In the genomic region with DNA sequence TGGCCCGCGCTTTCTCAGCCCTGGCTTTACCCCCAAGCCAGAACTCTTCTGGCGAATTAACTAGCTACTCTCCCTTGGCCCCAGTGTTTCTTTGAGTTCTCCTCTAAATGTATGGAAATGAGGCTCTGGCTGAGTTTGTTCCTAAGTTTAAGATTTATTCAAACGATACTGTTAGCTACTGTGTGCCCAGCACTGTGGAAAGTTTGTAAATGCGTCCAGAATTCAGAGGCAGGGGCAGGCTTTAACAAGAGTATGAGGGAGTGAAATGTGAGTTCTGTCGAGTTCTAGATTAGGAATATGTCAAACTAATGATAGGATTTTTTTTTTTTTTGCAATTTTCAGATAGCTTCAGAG, we compare ENCODE assay signal across 8 mouse cellular contexts. TPM values are rescaled to one million over a fixed set of nuclear protein-coding genes. Genes with fewer than 3 reads are reported as not detected.
DNase-seq lines count a peak whose midpoint lies in the region; ATAC-seq and TF ChIP-seq lines count a peak whose summit lies in the region.

No protein-coding gene starts in this region.

- no peaks in the 10 kb centered on the region for H3K36me3 ChIP-seq in embryonic facial prominence, embryonic 12.5 days
- no peaks in the 10 kb centered on the region for H3K36me3 ChIP-seq in intestine, embryonic 16.5 days (ENCODE audit: control insufficient read depth, insufficient read depth, low read length)
- no peaks in the 10 kb centered on the region for H3K36me3 ChIP-seq in neural tube, embryonic 12.5 days

- H3K27me3 ChIP-seq in embryonic facial prominence, embryonic 12.5 days = no peaks in the 10 kb centered on the region
- H3K27me3 ChIP-seq in intestine, embryonic 16.5 days (replicated peaks; ENCODE audit: control insufficient read depth, insufficient read depth, low read length) = no peaks in the 10 kb centered on the region
- H3K27me3 ChIP-seq in neural tube, embryonic 12.5 days (replicated peaks) = no peaks in the 10 kb centered on the region

- 25% methylated on average over 6 of the region's 6 CpGs for WGBS in embryonic facial prominence, embryonic 12.5 days
- 13% methylated on average over 6 of the region's 6 CpGs for WGBS in intestine, embryonic 16.5 days
- 25% methylated on average over 6 of the region's 6 CpGs for WGBS in neural tube, embryonic 12.5 days

- peak; percentile 8; the same call in 1 of the 2 replicates for ATAC-seq in embryonic facial prominence, embryonic 12.5 days (ENCODE audit: insufficient number of reproducible peaks, insufficient read depth, low FRiP score, low TSS enrichment)
- peak; percentile 41 for ATAC-seq in intestine, embryonic 16.5 days
- ATAC-seq in neural tube, embryonic 12.5 days (ENCODE audit: low FRiP score, low read depth) = 0 out of 2 replicates have a peak, but pooled peaks have one; percentile 27

- intact Hi-C loops in left cerebral cortex, adult 2 months (cut with DNase I) = loop anchor here (5.0 kb wide), 1 partner anchor 45 kb away; the partner anchor contains the start of gene Rpl36a
- intact Hi-C loops in left cerebral cortex, postnatal 36 days (cut with DNase I) = no loop called here

- no peak for DNase-seq in left cerebral cortex, adult 2 months (ENCODE audit: extremely low spot score in 1 of 2, low spot score in 2 of 2)
- no peak for DNase-seq in left cerebral cortex, postnatal 36 days (ENCODE audit: low spot score in 2 of 2)
- DNase-seq in layer of hippocampus, adult 9-11 months = no peak
- DNase-seq in thymus, postnatal 10 days (ENCODE audit: low spot score in 2 of 2) = no peak
- no peak for DNase-seq in embryo, embryonic 11 days

- H3K4me2 ChIP-seq in embryonic facial prominence, embryonic 12.5 days (replicated peaks) = peak overlapping the region; percentile 38
- H3K4me2 ChIP-seq in intestine, embryonic 16.5 days (ENCODE audit: low read depth, low read length) = peak overlapping the region; percentile 44; the same call in 1 of the 2 replicates
- H3K4me2 ChIP-seq in neural tube, embryonic 12.5 days (replicated peaks) = peak overlapping the region; percentile 62

- no peaks in the 10 kb centered on the region for H3K9me3 ChIP-seq in embryonic facial prominence, embryonic 12.5 days
- H3K9me3 ChIP-seq in intestine, embryonic 16.5 days (ENCODE audit: control insufficient read depth, low read length) = no peaks in the 10 kb centered on the region
- no peaks in the 10 kb centered on the region for H3K9me3 ChIP-seq in neural tube, embryonic 12.5 days

- H3K4me3 ChIP-seq in left cerebral cortex, adult 2 months = peak overlapping the region; percentile 56
- peak overlapping the region; percentile 50 for H3K4me3 ChIP-seq in embryonic facial prominence, embryonic 12.5 days
- H3K4me3 ChIP-seq in intestine, embryonic 16.5 days (ENCODE audit: low read length) = peak overlapping the region; percentile 59
- H3K4me3 ChIP-seq in neural tube, embryonic 12.5 days = peak overlapping the region; percentile 47

- H3K9ac ChIP-seq in embryonic facial prominence, embryonic 12.5 days = peak overlapping the region; percentile 57; the same call in 1 of the 2 replicates
- H3K9ac ChIP-seq in intestine, embryonic 16.5 days (ENCODE audit: low read depth, low read length) = peak overlapping the region; percentile 71
- H3K9ac ChIP-seq in neural tube, embryonic 12.5 days = peak overlapping the region; percentile 52

- no peak overlapping the region for H3K27ac ChIP-seq in left cerebral cortex, adult 2 months
- peak overlapping the region; percentile 83; the same call in 1 of the 2 replicates for H3K27ac ChIP-seq in embryonic facial prominence, embryonic 12.5 days
- peak overlapping the region; percentile 86; the same call in 1 of the 2 replicates for H3K27ac ChIP-seq in intestine, embryonic 16.5 days (ENCODE audit: low read length)
- H3K27ac ChIP-seq in neural tube, embryonic 12.5 days = no peak overlapping the region

- TF ChIP-seq CTCF in left cerebral cortex, adult 2 months (IDR thresholded peaks at IDR 0.05) = no peak

- H3K4me1 ChIP-seq in embryonic facial prominence, embryonic 12.5 days = no peaks in the 10 kb centered on the region
- no peaks in the 10 kb centered on the region for H3K4me1 ChIP-seq in intestine, embryonic 16.5 days (ENCODE audit: control insufficient read depth, insufficient read depth, low read length)
- H3K4me1 ChIP-seq in neural tube, embryonic 12.5 days = no peaks in the 10 kb centered on the region

RNA-seq across cellular contexts. Expression of gene Timm8a1, which starts 0.3 kb away (rescaled TPM):
- total RNA-seq in left cerebral cortex, adult 2 months (2021) = 10 to 100 TPM; 14.7 to 16.7 TPM
- total RNA-seq in left cerebral cortex, postnatal 36 days (2021) = 10 to 100 TPM; 16.6 to 18.4 TPM
- polyA plus RNA-seq in embryonic facial prominence, embryonic 12.5 days (2016; fragmentation: Nextera tagmentation; extraction: Ambion mirVana) = 63.8 and 65.0 TPM in 2 replicates
- 122 and 141 TPM in 2 replicates for polyA plus RNA-seq in intestine, embryonic 16.5 days (2015; fragmentation: Nextera tagmentation; extraction: Ambion mirVana)
- polyA plus RNA-seq in neural tube, embryonic 12.5 days (2016; fragmentation: Nextera tagmentation; extraction: Ambion mirVana) = 45.8 and 48.5 TPM in 2 replicates

RNA-seq across cellular contexts. Expression of gene Btk, which starts 41.4 kb away (rescaled TPM):
- under 1 TPM; 0.44 to 0.91 TPM for total RNA-seq in left cerebral cortex, adult 2 months (2021)
- total RNA-seq in left cerebral cortex, postnatal 36 days (2021) = 1 to 10 TPM; 1.1 TPM
- 0.96 and 1.8 TPM in 2 replicates for polyA plus RNA-seq in embryonic facial prominence, embryonic 12.5 days (2016; fragmentation: Nextera tagmentation; extraction: Ambion mirVana)
- 1.0 and 1.4 TPM in 2 replicates for polyA plus RNA-seq in intestine, embryonic 16.5 days (2015; fragmentation: Nextera tagmentation; extraction: Ambion mirVana)
- polyA plus RNA-seq in neural tube, embryonic 12.5 days (2016; fragmentation: Nextera tagmentation; extraction: Ambion mirVana) = 1.2 and 1.3 TPM in 2 replicates

RNA-seq across cellular contexts. Expression of gene Rpl36a, which starts 43.5 kb away (rescaled TPM):
- 100 to 1,000 TPM; 104 to 106 TPM for total RNA-seq in left cerebral cortex, adult 2 months (2021)
- total RNA-seq in left cerebral cortex, postnatal 36 days (2021) = 100 to 1,000 TPM; 102 to 120 TPM
- 353 and 360 TPM in 2 replicates for polyA plus RNA-seq in embryonic facial prominence, embryonic 12.5 days (2016; fragmentation: Nextera tagmentation; extraction: Ambion mirVana)
- polyA plus RNA-seq in intestine, embryonic 16.5 days (2015; fragmentation: Nextera tagmentation; extraction: Ambion mirVana) = 311 and 329 TPM in 2 replicates
- polyA plus RNA-seq in neural tube, embryonic 12.5 days (2016; fragmentation: Nextera tagmentation; extraction: Ambion mirVana) = 239 and 257 TPM in 2 replicates

RNA-seq across cellular contexts. Expression of gene Gla, which starts 59.0 kb away (rescaled TPM):
- total RNA-seq in left cerebral cortex, adult 2 months (2021) = 10 to 100 TPM; 11.0 to 12.2 TPM
- 10 to 100 TPM; 11.0 TPM for total RNA-seq in left cerebral cortex, postnatal 36 days (2021)
- 4.7 and 4.8 TPM in 2 replicates for polyA plus RNA-seq in embryonic facial prominence, embryonic 12.5 days (2016; fragmentation: Nextera tagmentation; extraction: Ambion mirVana)
- polyA plus RNA-seq in intestine, embryonic 16.5 days (2015; fragmentation: Nextera tagmentation; extraction: Ambion mirVana) = 9.9 and 14.1 TPM in 2 replicates
- polyA plus RNA-seq in neural tube, embryonic 12.5 days (2016; fragmentation: Nextera tagmentation; extraction: Ambion mirVana) = 3.6 and 4.5 TPM in 2 replicates

RNA-seq across cellular contexts. Expression of gene Hnrnph2, which starts 59.0 kb away (rescaled TPM):
- 100 to 1,000 TPM; 149 to 161 TPM for total RNA-seq in left cerebral cortex, adult 2 months (2021)
- total RNA-seq in left cerebral cortex, postnatal 36 days (2021) = 100 to 1,000 TPM; 154 to 156 TPM
- 160 and 174 TPM in 2 replicates for polyA plus RNA-seq in embryonic facial prominence, embryonic 12.5 days (2016; fragmentation: Nextera tagmentation; extraction: Ambion mirVana)
- polyA plus RNA-seq in intestine, embryonic 16.5 days (2015; fragmentation: Nextera tagmentation; extraction: Ambion mirVana) = 128 and 130 TPM in 2 replicates
- polyA plus RNA-seq in neural tube, embryonic 12.5 days (2016; fragmentation: Nextera tagmentation; extraction: Ambion mirVana) = 177 and 186 TPM in 2 replicates

Comparison
In these comparisons a context has a peak if more than half of its experiments do, and no peak if none do; other contexts are left out.
1. H3K27ac ChIP-seq: peak in embryonic facial prominence, embryonic 12.5 days (single experiment) and intestine, embryonic 16.5 days (single experiment); none in left cerebral cortex, adult 2 months (single experiment) and neural tube, embryonic 12.5 days (single experiment).
2. Peak in every context shown above with its lines, with median percentiles within 50 percentile points of each other: H3K4me3 ChIP-seq, ATAC-seq, H3K4me2 ChIP-seq and H3K9ac ChIP-seq.